Mouse (Mus musculus) kidney, adult 18-20 months (tissue): ENCODE data around the gene Cradd.

Experiments
- DNase-seq: peaks from one replicate; pipeline ENCODE4 v3.0.0; 2021

Cradd gene

DNA sequence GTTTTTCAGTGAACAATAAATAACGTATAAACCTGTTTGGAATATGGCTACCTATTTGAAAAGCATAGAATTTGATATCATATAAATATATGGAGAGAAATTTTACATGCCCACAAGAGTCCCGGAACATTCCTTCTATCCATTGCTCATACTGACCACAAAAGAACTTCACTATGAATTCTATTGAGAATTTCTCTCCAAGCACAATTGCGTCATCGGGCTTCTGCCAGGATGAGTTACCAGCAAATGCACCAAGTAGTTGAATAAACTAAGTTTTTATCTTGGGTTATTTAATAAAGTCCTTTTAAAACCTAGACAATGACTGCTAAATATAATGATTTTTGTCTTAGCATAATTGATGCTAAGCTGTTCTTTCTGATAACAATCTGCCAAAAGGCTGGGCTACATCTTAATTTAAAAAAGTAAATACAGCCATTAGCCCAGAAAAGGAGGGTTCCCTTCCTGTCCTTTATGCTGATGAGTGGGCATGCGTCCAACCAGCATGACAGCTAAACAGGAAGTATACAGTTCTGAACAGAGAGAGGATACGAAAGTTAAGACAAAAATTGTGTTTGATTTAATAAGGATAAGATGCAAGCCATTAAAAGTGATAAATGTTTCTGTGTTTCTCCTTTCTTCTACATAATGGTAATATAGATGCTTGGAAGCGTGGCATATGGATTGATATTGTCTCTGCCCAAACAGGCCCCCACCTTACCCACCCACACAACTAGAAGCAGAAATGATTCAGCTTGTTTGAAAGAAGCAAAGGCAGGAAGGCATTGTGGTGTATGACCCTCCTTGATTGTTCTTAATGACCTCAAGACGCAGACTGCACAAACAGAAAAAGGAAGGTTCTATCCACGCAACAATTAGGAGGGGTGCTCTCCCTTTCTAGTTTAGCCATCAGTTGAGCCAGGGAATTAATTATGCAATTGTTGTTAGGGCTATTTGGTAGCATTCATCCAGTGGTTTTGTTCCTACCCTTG lies 6.7 kb upstream of the Cradd start:
- DNase-seq, result no peak

DNA sequence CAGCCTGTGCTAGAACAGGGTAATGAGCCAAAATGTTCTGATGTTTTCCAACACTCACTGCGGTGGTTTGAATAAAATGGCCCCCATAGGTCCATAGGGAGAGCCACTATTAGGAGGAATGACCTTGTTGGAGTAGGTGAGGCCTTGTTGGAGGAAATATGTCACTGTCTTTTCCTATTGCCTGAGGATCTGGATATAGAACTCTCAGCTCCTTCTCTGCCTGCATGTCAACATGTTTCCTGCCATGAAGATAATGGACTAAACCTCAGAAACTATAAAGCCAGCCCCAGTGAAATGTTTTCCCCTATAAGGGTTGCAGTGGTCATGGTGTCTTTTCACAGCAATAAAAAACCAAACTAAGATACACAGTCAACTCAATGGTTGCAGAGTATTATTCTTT lies 6.0 kb upstream of the Cradd start:
- DNase-seq, result no peak

DNA sequence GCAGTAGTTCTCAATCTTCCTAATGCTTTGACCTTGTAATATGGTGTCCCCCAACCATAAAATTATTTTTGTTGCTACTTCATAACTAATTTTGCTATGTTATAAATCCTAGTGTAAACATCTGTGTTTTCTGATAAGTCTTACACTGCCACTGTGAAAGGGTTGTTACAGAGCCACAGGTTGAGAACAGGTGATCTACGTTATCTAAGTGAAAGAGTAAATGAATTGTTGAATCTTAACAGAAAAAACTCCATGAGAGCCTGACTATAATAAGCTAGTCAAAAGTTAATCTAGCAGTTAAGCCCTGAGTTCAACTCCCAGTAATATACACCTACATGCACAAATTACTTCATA lies 322 bp upstream of the Cradd start:
- no peak for DNase-seq

DNA sequence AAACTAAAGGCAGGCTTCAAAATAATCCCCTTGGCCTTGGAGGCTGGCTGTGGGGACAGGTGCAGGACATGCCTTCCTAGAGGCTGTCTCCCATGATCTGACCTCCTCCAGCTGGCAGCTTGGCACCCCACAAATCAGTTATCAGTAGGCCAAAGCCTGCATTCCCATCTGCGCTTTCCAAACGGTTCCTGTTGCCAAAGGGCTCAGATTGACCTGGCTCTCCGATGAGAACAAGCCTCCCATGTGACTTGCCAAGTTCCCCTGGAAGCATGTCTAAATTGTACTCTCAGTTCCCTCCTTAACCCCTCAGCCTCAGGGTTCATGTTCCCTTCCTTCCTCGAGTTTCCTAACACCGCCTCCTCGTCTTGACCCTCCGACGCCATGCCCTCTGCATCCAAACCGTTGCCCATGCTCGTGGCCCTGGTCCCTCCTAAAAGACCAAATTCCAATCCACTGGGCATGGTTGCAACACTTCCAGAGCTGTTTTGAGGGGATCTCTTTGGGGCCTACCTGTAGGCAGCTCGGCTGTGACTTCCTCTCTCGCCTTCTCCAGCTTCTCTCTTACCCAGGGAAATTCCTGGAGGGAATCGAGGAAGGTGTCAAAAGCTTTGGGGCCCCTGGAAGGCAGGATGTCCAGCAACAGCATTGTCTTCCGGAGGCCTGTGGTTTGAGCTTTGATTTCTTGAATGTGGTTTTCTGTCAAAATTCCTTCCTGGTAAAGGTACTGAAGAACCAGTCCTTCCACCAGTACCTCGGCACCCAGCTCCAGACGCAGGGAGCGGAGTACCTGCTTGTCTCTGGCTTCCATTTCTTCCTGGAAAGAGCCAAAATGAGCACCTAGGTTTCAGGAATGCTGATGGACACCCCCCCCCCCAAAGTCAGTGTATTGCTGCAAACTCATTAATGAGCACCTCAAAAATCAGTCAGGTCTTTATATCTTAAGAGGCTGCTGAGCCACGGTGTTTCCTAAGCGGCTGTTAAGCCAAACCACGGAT lies 1.6 kb downstream of the Cradd start:
- DNase-seq, result peak; percentile 63

DNA sequence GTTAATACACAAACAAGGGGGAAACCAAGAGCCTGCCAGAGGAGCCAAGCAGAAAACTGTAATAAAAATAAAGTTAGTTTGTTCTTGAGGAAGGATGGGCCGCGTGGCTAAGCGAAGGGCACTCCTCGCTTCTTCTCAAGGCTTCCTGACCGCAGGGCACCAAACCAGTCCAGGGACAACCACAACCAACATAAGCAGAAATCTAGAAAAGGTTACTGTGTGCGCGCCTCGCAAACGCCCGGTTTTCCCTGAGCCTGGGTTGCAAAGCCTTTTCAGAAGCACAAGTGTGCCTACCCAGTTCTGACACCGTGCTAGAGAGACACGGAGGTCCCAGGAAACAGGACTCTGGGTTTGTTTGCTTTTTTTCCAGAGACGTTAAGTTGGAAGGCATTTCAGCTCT lies 4.9 kb downstream of the Cradd start:
- no peak for DNase-seq

DNA sequence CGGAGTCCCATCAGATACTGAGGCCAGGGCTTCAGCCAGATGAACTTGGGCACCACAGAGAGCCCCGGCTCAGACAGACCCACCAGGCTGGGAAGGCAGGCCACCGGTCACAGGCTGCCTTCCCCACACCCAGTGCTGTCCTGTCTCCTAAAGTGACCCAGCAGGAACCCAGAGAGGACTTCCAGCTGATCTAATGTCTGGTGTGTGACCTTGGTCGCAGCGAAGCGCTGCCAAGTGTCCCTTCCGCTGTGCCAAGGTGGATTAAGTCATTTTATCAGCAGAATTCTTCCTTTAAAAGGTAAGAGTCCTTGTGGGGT lies 5.6 kb downstream of the Cradd start:
- peak; percentile 20 for DNase-seq

DNA sequence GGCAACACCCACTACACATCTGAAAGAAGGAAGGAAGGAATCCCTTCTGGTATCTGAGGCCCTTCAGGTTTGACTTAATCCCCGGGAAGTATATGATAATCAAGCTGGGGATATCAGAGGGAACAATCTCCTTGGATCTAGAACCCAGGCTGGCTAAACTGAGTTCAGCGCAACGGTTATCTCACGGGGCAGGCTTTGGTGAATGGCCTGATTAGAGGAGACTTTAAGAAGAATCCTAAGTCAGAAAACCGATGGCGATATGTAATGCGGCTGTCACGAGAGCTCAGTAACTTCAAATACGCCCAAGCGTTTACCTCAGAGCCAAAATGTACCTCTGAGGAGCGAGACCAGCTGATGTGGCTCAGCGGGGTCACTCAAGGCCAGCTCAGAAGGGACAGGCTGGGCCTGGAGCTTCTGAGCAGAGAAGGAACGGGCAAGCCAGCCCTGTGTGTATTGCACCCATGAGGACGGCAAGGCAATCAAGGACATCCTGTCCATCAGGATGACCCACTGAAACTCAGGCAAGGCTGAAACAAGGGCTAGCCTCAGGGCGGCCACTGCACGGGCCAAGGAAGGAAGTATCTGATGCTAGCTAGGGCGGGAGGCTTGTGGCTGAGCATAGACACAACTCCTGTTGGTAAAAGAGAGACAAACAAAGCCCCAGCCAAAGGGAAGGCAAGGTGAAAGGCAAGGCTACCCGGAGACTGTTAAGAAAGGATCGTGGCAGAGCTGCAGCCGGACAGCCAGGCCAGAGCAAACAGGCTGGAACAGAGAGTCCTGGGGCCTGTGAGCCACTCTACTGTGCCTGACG lies 6.1 kb downstream of the Cradd start:
- DNase-seq, result no peak

DNA sequence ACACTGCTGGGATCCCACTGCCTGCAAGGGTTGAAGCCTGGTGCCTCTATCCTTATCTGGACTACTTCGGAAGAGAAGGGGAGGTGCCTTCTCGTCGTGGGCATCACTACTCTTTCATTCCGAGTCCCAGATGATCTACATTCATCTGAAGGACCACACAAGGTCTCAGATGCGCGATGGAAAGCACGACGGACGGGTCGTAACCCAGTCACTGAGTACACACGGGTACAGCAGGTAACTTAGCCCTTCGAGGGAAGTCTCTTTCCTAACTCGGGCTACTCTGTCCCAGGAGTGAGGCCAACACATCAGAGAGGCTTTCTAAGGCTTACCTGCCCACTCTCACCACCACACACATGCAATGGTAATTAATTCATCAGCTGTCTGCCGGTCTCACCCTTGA lies 6.8 kb downstream of the Cradd start:
- no peak for DNase-seq

DNA sequence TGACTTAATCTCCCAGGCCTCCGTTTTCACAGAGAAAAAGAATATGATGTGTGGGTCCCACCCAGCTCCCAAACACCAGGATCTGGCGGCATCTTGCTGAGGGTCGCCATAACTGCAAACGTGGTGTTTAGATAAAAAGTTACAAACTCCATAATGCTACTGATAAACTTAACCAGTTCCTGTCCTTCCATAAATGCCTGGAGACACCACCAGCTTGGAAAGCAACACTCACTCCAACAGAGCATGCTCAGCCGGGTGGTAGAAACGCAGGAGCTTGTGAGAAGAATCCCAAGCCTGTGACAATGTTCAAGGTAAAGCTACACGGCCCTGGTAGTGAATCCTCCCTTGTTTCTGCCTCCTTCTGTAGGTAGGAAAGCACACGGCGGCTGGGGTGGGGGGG lies 7.3 kb downstream of the Cradd start:
- DNase-seq, result no peak

DNA sequence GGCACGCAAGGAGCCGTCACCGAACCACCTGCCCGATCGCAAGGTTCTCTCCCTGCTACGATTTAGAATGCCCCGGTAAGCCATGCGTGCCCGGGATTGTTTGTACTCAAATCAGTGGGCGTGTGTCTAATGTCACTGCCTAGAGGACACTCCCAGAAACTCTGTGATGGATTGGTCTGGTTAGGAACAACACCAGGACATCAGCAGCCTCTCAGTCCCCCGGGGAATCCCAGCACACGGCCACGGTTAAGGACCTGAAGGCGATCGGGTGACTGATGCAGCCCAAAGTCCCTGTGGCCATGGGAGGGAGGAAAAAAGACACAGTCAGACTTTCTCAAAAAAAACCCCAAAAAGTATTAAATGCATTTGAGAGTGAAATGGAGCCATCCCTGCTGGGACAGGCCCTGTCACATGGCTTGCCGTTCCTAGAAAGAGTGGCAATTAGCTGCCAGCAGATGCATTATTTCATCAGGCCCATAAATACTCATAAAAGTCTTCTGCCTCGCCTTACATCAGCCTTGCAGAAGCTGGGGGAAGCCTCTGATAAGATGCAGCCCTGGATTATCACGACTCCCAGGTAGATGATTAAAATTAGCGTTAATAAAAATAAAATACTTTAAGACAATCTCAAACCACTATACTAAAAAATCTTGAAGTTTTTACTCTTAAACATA lies 8.0 kb downstream of the Cradd start:
- no peak for DNase-seq

DNA sequence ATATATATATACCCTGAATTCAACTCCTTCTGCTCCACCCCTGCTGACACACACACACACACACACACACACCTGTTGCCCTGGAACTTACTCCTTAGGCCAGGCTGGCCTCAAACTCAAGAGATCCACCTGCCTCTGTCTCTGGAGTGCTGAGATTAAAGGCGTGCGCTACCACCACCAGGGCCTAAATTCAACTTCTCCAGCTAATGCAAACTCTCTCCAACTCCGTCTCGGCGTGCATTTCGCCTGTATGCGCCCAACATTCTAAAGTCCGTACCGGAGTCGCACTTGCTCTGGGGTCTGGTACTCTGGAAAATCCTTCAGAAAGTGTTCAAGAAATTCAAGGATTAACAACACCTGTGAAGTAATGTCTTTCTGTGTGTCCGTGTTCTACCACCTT lies 8.6 kb downstream of the Cradd start:
- no peak for DNase-seq

DNA sequence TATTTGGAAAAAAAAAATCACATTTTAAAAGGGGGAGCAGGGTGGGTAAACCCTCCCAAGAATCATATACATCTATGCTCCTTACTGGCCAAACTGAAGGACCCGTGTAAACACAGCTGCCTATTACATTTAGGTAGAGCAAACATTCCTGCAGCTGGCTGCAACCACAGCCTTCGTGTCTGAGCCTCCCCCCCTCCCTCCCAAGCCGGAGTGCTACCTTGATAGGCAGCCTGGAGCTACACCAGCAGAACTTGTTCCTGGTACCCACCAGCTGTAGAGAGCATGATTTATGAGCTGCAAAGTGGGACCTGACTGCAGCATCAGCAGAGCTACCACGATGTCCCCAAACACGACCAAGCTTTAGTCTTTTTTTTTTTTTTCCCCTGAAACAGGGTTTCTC lies 9.9 kb downstream of the Cradd start:
- no peak for DNase-seq

DNA sequence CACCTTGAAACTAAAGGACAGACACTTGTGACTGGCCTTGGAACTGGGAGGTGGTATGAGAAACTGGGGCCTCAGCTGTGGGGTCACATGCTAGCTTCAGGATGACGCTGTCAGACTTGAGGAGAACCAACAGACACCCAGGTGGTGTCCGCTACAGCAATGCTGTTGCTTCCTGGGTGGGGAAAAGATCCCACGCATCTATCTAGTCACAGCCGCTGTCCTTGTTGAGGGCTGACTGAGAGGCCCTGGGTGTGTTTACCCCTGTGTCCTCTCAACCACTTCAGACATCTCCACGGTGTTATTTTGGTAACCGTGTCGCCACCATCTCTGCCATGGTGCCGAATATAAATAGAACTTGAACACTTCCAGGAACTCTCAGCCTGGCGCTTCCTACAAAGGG lies 10.4 kb downstream of the Cradd start:
- DNase-seq, result no peak

DNA sequence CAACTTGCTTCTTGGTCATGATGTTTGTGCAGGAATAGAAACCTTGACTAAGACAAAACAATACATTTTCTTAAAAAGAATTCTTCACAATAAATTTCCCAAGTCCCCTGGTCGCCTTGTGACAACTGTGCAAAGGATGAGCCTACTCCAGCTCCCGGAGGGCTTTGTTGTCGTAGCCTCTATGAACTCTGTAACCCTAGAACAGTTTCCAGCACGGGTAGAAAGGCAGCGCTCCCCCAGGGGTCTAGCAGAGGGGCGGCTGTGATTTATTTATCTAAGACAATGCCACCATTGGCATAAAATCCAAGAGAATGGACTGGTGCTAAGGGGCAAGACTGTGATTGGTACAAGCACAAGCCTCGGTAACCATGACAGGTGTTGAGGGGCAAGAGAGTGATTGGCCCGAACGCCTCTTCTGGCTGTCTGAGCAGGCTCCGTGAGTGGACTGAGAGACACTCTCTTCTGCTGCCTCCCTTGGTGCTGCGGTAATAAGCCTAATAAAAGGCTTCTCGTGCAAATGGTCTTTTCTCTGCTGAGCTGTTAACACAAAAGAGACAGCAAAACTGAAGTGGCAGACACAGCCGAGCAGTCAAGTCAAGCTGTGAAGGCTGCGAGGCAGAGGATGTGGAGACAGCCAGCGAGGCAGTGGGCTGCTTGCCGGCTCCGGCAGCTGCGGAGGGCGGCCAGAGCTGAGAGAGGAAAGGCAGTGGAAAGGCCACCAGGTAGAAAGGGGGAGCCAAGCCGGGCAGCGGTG lies 13.1 kb downstream of the Cradd start:
- no peak for DNase-seq

DNA sequence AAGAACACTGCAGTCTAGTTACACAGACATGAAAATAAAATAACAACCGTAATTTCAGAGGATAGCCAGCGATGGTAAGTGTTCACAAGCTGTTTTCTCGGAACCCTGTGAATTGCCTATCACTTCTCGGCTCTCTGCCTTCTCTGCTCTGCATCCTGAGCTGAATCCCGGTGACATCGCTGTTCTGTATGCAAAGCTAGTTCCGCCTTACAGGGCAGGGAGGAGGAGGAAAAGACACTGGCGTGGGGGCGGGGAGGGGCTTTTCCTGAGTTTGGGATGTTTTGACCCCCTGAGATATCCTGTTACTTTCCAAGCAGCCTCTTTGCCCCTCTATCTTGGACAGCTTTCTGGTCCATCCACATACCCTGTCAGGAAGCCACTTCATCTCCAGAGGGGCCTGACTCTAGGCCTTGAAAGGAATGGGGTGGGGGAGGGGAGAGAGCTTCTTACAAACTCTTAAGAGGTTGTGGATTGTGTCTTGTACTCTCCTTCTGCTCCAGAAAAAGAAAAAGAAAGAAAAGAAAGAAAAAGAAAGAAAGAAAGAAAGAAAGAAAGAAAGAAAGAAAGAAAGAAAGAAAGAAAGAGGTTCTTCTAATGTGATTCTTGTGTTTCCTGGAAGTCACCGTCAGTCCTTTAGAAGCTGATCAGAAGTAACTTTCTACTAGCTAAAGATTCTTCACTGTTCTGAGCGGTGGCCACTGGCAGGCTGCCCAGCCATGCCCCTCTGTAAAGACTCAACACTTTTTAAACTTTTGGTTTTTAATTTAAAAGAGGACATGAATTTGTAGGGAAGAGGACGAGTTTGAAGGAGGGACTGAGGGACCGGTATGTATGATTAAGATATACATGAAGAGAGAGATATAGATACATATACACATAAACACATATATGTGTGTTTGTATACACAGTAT lies 14.3 kb downstream of the Cradd start:
- DNase-seq, result no peak

DNA sequence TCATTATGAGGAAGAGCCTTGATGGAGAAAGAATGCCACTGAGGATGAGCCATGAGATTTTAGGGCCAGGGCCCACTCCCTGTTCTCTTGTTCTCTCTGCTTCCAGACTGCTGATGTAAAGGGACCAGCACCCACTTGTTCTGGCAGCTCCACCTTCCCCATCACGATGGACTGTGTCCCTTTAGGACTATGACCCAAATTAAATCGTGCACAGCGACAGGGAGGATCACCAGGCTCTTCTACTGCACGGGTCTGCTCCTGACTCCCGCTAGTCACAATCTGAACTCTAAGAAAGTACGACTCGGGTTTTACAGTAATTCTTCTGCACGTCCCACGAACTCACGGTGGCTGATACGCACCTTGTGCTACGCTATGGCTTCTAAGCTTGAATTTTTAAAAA lies 14.9 kb downstream of the Cradd start:
- DNase-seq, result no peak

DNA sequence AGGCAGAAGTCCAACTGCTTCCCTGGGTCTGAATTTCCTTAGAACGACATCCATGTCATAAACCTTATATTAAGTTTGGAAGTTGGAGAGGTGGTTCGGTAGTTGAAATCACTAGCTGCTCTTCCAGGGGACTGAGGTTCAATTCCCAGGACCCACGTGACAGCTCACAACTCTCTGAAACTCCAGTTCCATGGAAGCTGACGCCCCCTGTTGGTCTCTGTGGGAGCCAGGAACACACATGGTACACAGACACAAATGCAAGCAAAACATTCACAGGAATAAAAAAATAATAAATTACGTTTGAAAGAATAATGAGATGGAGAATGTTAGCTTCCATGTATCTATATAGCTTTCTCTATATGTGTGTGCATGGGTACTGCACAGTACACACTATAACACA lies 16.0 kb downstream of the Cradd start:
- DNase-seq, result no peak

DNA sequence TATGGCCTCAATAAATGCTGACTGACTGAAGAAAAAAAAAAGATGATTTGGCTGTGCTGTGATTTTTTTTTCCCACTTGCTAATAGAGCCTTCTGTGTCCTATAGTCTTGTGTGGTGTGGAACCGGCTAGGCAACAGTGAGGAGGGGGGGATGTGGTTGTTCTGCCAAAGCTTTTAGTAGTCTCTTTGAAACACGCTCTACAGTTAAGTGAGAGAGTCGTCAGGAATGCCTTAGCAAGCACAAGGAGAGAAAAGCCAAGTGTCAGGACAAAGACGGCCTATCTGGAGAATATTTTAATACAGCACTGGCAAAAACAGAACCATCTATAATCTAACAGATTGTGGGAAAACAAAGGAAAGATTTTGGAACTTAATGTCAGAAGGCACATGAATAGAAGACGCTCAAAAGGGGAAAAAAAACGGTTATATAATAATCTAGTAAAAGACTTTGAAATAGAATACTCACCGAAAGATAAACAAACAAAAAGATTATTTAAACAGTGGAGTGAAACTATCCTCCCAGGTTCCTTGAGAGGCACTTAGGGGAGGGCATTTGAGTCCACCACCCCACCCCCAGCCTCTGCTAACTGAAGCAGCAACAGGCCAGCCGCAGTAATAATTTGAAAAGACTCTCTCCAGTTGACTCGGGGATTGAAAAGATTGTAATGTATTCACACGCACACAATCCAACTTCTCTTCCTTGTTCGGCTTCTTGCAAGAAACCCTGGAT lies 16.9 kb downstream of the Cradd start:
- no peak for DNase-seq

DNA sequence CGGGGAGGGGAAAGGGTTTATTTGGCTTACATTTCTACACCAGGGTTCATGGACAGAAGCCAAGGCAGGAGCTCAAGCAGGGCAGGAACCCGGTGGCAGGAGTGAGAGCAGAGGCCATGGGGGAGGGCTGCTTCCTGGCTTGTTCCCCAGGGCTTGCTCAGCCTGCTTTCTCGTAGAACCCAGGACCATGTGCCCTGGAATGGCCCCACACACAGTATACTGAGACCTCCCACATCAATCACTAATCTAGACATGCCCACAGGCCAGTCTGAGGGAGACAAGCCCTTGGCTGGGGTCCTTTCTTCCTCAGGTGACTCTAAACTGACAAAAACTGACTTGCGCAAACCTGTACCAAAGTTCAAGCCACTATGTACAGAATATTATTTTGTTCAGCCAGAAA lies 19.7 kb downstream of the Cradd start:
- peak; percentile 23 for DNase-seq
